Mouse (Mus musculus): Measurements from ENCODE around the gene Ppcdc. TPM values are rescaled to one million over a fixed set of nuclear protein-coding genes. Genes with fewer than 3 reads are reported as not detected.

Gene Ppcdc
- 17.8 and 25.2 TPM in 2 replicates for polyA plus RNA-seq (2012; rRNA removed; ENCODE audit: low replicate concordance)

DNA sequence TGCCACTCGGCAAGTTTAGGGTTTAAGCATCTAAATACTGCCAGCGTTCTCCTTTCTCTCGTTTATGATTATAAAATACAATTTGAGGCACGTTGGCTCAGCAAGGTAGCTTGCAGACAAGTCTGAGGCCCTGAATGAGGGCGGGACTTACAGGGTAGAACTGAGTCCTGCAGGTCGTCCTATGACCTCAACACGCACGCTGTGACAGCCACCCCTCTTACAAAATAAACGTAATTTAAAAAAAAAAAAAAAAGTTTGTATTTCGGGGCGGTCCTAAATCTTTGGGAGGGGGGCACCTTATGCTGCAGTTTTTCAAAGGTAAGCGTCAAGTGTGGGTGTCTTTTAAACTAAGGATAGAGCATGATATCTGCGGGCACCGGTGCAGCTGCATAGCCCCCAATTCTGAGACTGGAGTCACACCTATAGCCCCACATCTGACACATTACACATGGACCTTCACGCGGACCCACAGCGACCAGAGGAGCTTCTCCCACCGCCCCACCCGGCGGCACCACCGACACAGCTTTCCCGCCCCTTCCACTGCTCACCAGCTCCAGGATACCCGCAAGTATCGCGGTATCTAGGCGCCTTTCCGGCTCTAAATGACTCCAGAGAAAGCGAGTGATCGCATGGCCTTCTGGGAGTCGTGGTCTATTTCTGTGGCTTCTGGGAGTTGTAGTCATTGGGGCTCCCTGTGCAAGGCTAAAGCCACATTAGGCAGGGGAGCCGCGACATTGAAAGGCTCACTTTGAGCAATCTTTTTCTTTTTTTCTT is at the start of gene Ppcdc:
Gene Ppcdc (minus strand): TSS at position 603 of the 774 bp plus-strand sequence.

DNA sequence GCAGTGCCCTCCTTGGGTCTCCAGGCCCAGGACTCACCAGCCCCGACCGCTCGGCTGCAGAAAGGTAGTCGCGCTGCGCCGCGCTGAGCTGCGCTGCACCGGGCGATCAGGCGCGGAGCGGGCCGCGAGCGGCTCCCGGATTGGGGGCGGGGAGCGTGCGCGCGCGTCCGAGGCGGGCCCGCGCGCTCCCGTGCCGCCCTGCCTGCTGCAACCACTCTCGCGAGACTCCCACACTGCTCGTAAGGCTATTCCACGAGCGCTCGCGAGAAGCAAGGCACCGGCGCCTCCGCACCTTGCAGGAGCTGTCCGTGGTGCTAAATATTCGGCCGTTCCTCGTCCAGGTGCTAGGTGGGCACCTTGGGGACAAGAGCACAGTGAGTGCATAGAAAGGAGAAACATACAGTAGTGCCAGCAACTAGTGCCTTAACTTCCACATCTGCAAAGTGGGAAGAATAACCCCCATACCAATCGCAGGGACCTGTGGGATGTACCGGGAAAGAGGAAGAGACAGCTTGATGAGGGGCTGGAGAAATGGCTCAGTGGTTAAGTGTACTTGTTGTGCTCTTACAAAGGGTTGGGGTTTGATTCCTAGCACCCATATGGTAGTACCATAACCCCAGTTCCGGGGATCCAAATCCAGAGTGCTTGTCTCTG is 28.1 kb upstream of the Ppcdc start, which contains the start of gene Scamp5:
Gene Scamp5 (minus strand): TSS at position 165 of the 654 bp plus-strand sequence.

Other genes with a start within 250 kb of the Ppcdc start
- gene Trcg1, start 203.6 kb downstream of the Ppcdc start, polyA plus RNA-seq (2012; rRNA removed; ENCODE audit: low replicate concordance) = not detected in 2 replicates
- gene 1700017B05Rik, start 177.5 kb downstream of the Ppcdc start, polyA plus RNA-seq (2012; rRNA removed; ENCODE audit: low replicate concordance) = 15.3 and 24.4 TPM in 2 replicates
- 134 and 141 TPM in 2 replicates for gene Scamp5, start 27.9 kb upstream of the Ppcdc start, polyA plus RNA-seq (2012; rRNA removed; ENCODE audit: low replicate concordance)
- gene Rpp25, start 63.9 kb upstream of the Ppcdc start, polyA plus RNA-seq (2012; rRNA removed; ENCODE audit: low replicate concordance) = 3.0 and 7.2 TPM in 2 replicates
- gene Cox5a, start 81.2 kb upstream of the Ppcdc start, polyA plus RNA-seq (2012; rRNA removed; ENCODE audit: low replicate concordance) = 1,517 and 2,988 TPM in 2 replicates
- gene Fam219b, start 97.4 kb upstream of the Ppcdc start, polyA plus RNA-seq (2012; rRNA removed; ENCODE audit: low replicate concordance) = 5.5 and 9.4 TPM in 2 replicates
- 49.8 and 96.3 TPM in 2 replicates for gene Mpi, start 112.6 kb upstream of the Ppcdc start, polyA plus RNA-seq (2012; rRNA removed; ENCODE audit: low replicate concordance)
- 141 and 204 TPM in 2 replicates for gene Scamp2, start 120.8 kb upstream of the Ppcdc start, polyA plus RNA-seq (2012; rRNA removed; ENCODE audit: low replicate concordance)
- gene Ulk3, start 149.3 kb upstream of the Ppcdc start, polyA plus RNA-seq (2012; rRNA removed; ENCODE audit: low replicate concordance) = 14.0 and 14.6 TPM in 2 replicates
- gene Cplx3, start 166.2 kb upstream of the Ppcdc start, polyA plus RNA-seq (2012; rRNA removed; ENCODE audit: low replicate concordance) = not detected in 2 replicates
- gene Lman1l, start 180.7 kb upstream of the Ppcdc start, polyA plus RNA-seq (2012; rRNA removed; ENCODE audit: low replicate concordance) = not detected in 2 replicates
- 59.9 and 96.3 TPM in 2 replicates for gene Csk, start 213.5 kb upstream of the Ppcdc start, polyA plus RNA-seq (2012; rRNA removed; ENCODE audit: low replicate concordance)
- 0.60 TPM in 1 of 2 replicates, not detected in the other for gene Cyp1a2, start 243.6 kb upstream of the Ppcdc start, polyA plus RNA-seq (2012; rRNA removed; ENCODE audit: low replicate concordance)
- 4.5 and 47.1 TPM in 2 replicates for gene Cyp1a1, start 247.8 kb upstream of the Ppcdc start, polyA plus RNA-seq (2012; rRNA removed; ENCODE audit: low replicate concordance)

Measured in duodenum, adult 2 months (tissue).